Mouse (Mus musculus): ENCODE results near the gene Fam136a.

Fam136a gene

GRCm38 (mm10) chr6:86397257-86397980 lies 32.0 kb downstream of the Fam136a start:
- DNase-seq (ENCODE audit: low spot score) = no peak

- no peak for DNase-seq (ENCODE audit: low spot score)
Measured at GRCm38 (mm10) chr6:86398986-86399385, 33.5 kb downstream of the Fam136a start.

GRCm38 (mm10) chr6:86399995-86400394 lies 34.5 kb downstream of the Fam136a start:
- DNase-seq (ENCODE audit: low spot score) = no peak

GRCm38 (mm10) chr6:86400972-86401371 lies 35.5 kb downstream of the Fam136a start:
- peak; percentile 75 for DNase-seq (ENCODE audit: low spot score)

GRCm38 (mm10) chr6:86402681-86403607 lies 37.5 kb downstream of the Fam136a start:
- DNase-seq (ENCODE audit: low spot score) = no peak

GRCm38 (mm10) chr6:86403728-86404099 lies 38.3 kb downstream of the Fam136a start:
- DNase-seq (ENCODE audit: low spot score) = peak; percentile 91

- DNase-seq (ENCODE audit: low spot score) = peak; percentile 95
Measured at GRCm38 (mm10) chr6:86404100-86404861, 38.8 kb downstream of the Fam136a start, which contains the start of gene Tia1. Gene Tia1 (plus strand): TSS chr6:86404219.

GRCm38 (mm10) chr6:86404996-86405395 lies 39.5 kb downstream of the Fam136a start:
- no peak for DNase-seq (ENCODE audit: low spot score)

- no peak for DNase-seq (ENCODE audit: low spot score)
Measured at GRCm38 (mm10) chr6:86406306-86406705, 40.9 kb downstream of the Fam136a start.

GRCm38 (mm10) chr6:86418711-86419110 lies 53.3 kb downstream of the Fam136a start:
- no peak for DNase-seq (ENCODE audit: low spot score)

GRCm38 (mm10) chr6:86419239-86419638 lies 53.8 kb downstream of the Fam136a start:
- no peak for DNase-seq (ENCODE audit: low spot score)

Data from c-Kit-positive CD71-positive TER-119-positive erythroid progenitor cells, embryonic 14.5 days (primary cell).